Mouse (Mus musculus): ENCODE data around the gene Ms4a4d.
"Not testable (repeated sequence)": the region's sequence is repeated elsewhere in the genome, so short reads cannot be mapped to it uniquely, and the experiment has no call there.

GRCm38 (mm10) chr19:11517373-11517772, 19.2 kb upstream of the Ms4a4d start:
- TF ChIP-seq CTCF (IDR thresholded peaks at IDR 0.05; ENCODE audit: control insufficient read depth, insufficient read depth, insufficient replicate concordance, low read depth, low read length); POLR2A (IDR thresholded peaks at IDR 0.05; ENCODE audit: control insufficient read depth, low read depth, low read length): not testable (repeated sequence)
